Mouse (Mus musculus) kidney, postnatal 0 days (tissue): ENCODE measurements at regions not wholly inside any gene's neighbourhood (a gene's known extent, or its start where the extent isn't known, plus 50 kb on each side); places are given as distances from the start of the nearest gene placed in this dataset.

Experiments
- ATAC-seq: fragments of 200-750 bp; cut with Nextera tagmentation; replicated peaks from 2 replicates; pipeline ENCODE4 v1.8.0; 2017; ENCODE audit warnings: low read depth, moderate number of reproducible peaks, moderate TSS enrichment, moderate library complexity; ENCODE audit not compliant: low FRiP score
- DNase-seq: peaks from one replicate; pipeline ENCODE4 v3.0.0-alpha.2; 2016; ENCODE audit warnings: low spot score
- H3K27ac ChIP-seq: fragments of 300-500 bp; sonication (generic); 2 replicates; pipeline ENCODE4 v1.5.1; 2014; ENCODE audit warnings: mild to moderate bottlenecking
- H3K27me3 ChIP-seq: fragments of 300-500 bp; sonication (generic); 2 replicates; pipeline ENCODE4 v1.6.1; 2014; ENCODE audit warnings: low read length, mixed read lengths; ENCODE audit not compliant: insufficient read depth
- H3K36me3 ChIP-seq: fragments of 300-500 bp; sonication (generic); 2 replicates; pipeline ENCODE4 v1.6.1; 2014; ENCODE audit warnings: low read length, mixed read lengths; ENCODE audit not compliant: insufficient read depth
- H3K4me1 ChIP-seq: fragments of 300-500 bp; sonication (generic); replicated peaks from 2 replicates; pipeline ENCODE4 v1.6.1; 2014; ENCODE audit warnings: antibody characterized with exemption, low read length, mixed read lengths; ENCODE audit not compliant: insufficient read depth
- H3K4me2 ChIP-seq: fragments of 300-500 bp; sonication (generic); 2 replicates; pipeline ENCODE4 v1.6.1; 2014; ENCODE audit warnings: mild to moderate bottlenecking, low read length, moderate library complexity, mixed read lengths
- H3K4me3 ChIP-seq: fragments of 300-500 bp; sonication (generic); replicated peaks from 2 replicates; pipeline ENCODE4 v1.5.1; 2014; ENCODE audit warnings: low read depth, low read length
- H3K9ac ChIP-seq: fragments of 300-500 bp; sonication (generic); 2 replicates; pipeline ENCODE4 v1.6.1; 2014; ENCODE audit warnings: low read depth, low read length
- H3K9me3 ChIP-seq: fragments of 300-500 bp; sonication (generic); replicated peaks from 2 replicates; pipeline ENCODE4 v1.6.1; 2016; ENCODE audit warnings: low read length, inconsistent platforms, mixed read lengths
- CTCF ChIP-seq: IDR thresholded peaks from 2 replicates; pipeline ENCODE4 v1.5.1; 2016; ENCODE audit warnings: antibody characterized with exemption, low read depth, mild to moderate bottlenecking, moderate library complexity
- WGBS: fragments of 180-500 bp; shearing (Covaris S2); extraction: QIAGEN DNeasy Blood & Tissue Kit; methylation state at CpG from one replicate; pipeline ENCODE4 v1.1.7; 2014; 5-methylcytosine and 5-hydroxymethylcytosine counted together

DNA sequence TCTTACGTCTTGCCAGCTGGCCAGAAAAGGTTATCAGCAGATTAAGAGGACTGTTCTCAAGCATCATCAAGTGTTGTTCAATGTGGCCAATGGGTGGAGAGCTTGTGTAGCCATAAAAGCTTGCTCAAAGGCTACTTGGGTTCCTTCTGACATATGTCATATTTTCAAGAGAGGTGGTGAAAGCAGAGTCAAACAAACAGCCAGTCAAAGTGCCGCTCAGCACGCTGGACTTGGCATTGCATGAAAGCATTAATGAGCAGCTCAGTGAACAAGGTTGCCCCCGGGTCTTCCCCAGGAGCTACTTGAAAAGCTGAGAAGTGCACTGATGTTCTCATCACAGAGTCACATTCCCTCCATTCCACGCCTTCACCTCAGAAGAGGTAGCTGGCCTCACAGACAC lies 119.6 kb downstream of the Sox3 start:
- no peak overlapping the region for H3K4me2 ChIP-seq
- no peak overlapping the region for H3K9ac ChIP-seq
- no peak overlapping the region for H3K4me3 ChIP-seq
- H3K36me3 ChIP-seq, result no peaks in the 10 kb centered on the region
- no peaks in the 10 kb centered on the region for H3K9me3 ChIP-seq
- TF ChIP-seq CTCF, result no peak
- no peak overlapping the region for H3K27ac ChIP-seq
- H3K4me1 ChIP-seq, result no peaks in the 10 kb centered on the region
- WGBS, result 67% methylated on average over 5 of the region's 5 CpGs
- DNase-seq (no peak), ATAC-seq (no peak)
- H3K27me3 ChIP-seq, result no peaks in the 10 kb centered on the region

- ATAC-seq, result no peak
- Histone ChIP-seq H3K36me3 (no peaks in the 10 kb centered on the region), H3K9ac (no peak overlapping the region), H3K27ac (no peak overlapping the region), H3K4me1 (no peaks in the 10 kb centered on the region), H3K4me2 (no peak overlapping the region), H3K27me3 (no peaks in the 10 kb centered on the region), H3K4me3 (no peak overlapping the region), H3K9me3 (no peaks in the 10 kb centered on the region)
- no peak for TF ChIP-seq CTCF
- no peak for DNase-seq
- 46% methylated on average over 1 of the region's 1 CpGs for WGBS
Measured at GRCm38 (mm10) chrX:60772439-60772838, 120.8 kb downstream of the Sox3 start.

DNA sequence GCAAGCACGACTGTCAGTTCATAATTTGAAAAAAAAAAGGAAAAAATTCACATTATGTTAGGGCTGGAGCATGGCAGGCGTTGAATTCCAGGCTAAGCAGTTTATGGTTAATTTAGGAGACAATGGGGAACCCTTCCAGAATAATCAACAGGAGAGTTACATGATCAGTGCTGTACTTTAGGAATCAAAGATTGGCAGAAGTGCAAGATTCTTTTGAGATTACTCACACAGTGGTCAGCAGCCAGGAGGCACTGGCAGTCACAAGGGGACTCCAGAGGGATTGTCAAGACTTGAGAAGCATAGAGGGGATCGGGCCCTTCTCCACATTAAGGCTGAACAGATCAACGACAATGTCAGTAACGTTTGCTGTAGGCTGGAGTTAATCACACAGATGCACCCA lies 142.8 kb downstream of the Sox3 start:
- Histone ChIP-seq H3K9ac (no peak overlapping the region), H3K27ac (no peak overlapping the region), H3K4me2 (no peak overlapping the region), H3K36me3 (no peaks in the 10 kb centered on the region), H3K27me3 (no peaks in the 10 kb centered on the region), H3K4me1 (no peaks in the 10 kb centered on the region), H3K9me3 (no peaks in the 10 kb centered on the region), H3K4me3 (no peak overlapping the region)
- no peak for TF ChIP-seq CTCF
- no peak for ATAC-seq
- 65% methylated on average over 5 of the region's 5 CpGs for WGBS
- no peak for DNase-seq

- Histone ChIP-seq H3K9me3 (no peaks in the 10 kb centered on the region), H3K4me3 (no peak overlapping the region), H3K4me2 (no peak overlapping the region), H3K27me3 (no peaks in the 10 kb centered on the region), H3K36me3 (no peaks in the 10 kb centered on the region), H3K9ac (no peak overlapping the region), H3K4me1 (no peaks in the 10 kb centered on the region), H3K27ac (no peak overlapping the region)
- ATAC-seq (no peak), DNase-seq (no peak)
- TF ChIP-seq CTCF, result no peak
- WGBS, result 82% methylated on average over 3 of the region's 3 CpGs
Measured at GRCm38 (mm10) chrX:60743971-60744370, 149.3 kb downstream of the Sox3 start.

DNA sequence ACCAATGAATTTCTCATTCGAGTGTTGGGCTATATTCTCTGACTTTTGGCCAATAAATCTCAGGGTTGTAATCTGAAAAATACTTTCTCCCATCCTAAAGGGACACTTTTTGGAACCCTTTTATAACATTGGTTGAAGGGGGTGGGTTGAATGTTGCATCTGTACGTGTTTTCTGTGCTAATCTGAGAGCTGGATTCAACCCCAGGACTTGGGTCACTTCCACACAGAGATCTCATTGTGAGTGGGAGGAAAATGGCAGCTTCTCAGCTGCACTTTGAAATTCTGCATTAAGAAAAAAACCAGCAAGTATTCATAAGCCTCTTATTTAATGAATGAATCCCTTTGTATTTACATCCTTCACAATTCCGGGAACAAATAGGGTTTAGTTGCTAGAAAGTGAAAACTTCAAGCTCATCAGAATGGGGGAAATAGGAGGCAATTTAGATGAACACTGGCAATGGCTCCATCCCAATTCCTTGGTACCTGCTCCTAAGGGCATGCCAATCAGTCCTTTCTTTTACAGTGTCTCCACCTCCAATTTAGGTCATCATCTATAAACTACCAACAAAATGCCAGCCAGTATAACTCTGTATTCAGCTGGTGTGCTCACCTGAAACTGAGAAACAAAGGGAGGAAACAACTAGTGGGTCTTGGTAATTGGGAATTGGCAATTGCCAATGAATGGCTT lies 150.1 kb downstream of the Sox3 start:
- no peak for TF ChIP-seq CTCF
- no peaks in the 10 kb centered on the region for H3K9me3 ChIP-seq
- no peaks in the 10 kb centered on the region for H3K27me3 ChIP-seq
- 65% methylated on average over 3 of the region's 3 CpGs for WGBS
- no peaks in the 10 kb centered on the region for H3K36me3 ChIP-seq
- no peak overlapping the region for H3K4me3 ChIP-seq
- no peak overlapping the region for H3K4me2 ChIP-seq
- no peaks in the 10 kb centered on the region for H3K4me1 ChIP-seq
- H3K27ac ChIP-seq, result no peak overlapping the region
- H3K9ac ChIP-seq, result no peak overlapping the region
- DNase-seq (no peak), ATAC-seq (no peak)

DNA sequence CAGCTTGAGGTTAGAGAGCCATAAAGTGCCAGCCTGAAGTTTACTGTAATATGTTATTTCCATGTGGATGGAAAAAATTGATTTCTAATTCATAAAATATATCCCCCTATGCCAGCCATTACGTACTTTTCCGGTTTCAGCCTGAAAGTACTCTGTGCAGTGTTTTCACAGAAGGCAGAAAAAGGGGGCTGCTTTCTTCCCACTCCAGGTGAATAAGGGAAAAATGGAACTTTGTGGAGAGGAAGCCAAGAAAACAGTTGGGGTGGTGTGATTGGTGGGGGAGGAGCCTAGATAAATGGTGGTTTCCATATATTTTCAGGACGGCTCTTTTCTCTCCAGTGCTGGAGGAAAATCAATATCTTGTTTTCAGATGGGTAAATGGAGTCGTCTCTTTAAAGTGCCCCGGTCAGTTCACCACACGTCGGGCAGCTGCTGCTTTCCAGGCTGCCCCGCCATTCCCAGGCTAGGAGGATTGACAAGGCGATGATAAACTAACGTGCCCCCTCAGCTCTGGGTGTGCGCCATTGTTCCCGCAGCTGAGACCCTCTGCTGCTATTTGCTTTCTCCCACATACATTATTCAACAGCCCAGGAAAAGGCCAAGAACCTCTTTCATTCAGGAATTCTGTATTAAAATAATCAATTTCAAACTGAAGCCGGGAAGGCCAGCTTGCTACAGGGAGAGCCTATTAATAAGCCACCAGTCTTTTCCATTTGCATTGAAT lies 127.1 kb upstream of the Atp11c start:
- WGBS, result 40% methylated on average over 13 of the region's 13 CpGs
- Histone ChIP-seq H3K4me2 (no peak overlapping the region), H3K9ac (no peak overlapping the region), H3K4me3 (no peak overlapping the region), H3K27ac (no peak overlapping the region), H3K36me3 (no peaks in the 10 kb centered on the region), H3K27me3 (no peaks in the 10 kb centered on the region), H3K9me3 (no peaks in the 10 kb centered on the region), H3K4me1 (no peaks in the 10 kb centered on the region)
- ATAC-seq (no peak), DNase-seq (no peak)
- no peak for TF ChIP-seq CTCF

DNA sequence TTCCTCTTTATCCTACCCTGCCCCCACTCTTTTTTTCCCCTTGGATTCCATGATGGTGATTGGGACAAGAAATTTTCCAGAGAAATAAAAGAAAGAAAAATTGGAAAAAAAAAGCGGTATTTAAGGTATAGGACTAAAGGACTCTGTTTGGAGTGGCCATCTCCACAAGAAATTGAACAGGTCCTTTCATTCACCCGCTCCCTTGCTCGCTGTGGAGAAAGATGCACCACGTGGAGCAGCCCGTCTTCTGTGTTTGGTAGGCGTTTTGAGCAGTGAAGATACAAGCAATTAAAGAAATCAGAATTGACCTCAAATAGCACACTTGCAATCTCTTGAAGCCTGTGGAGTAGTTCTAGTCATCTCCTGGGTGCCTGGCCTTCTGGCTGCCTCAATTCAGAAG lies 126.3 kb upstream of the Atp11c start:
- DNase-seq (no peak), ATAC-seq (no peak)
- no peaks in the 10 kb centered on the region for H3K36me3 ChIP-seq
- H3K9me3 ChIP-seq, result no peaks in the 10 kb centered on the region
- H3K27me3 ChIP-seq, result no peaks in the 10 kb centered on the region
- H3K4me2 ChIP-seq, result no peak overlapping the region
- no peak for TF ChIP-seq CTCF
- no peak overlapping the region for H3K4me3 ChIP-seq
- H3K27ac ChIP-seq, result no peak overlapping the region
- 41% methylated on average over 6 of the region's 6 CpGs for WGBS
- no peaks in the 10 kb centered on the region for H3K4me1 ChIP-seq
- no peak overlapping the region for H3K9ac ChIP-seq
